Mouse (Mus musculus): ENCODE measurements around the gene Olfr347.

Olfr347 gene

DNA sequence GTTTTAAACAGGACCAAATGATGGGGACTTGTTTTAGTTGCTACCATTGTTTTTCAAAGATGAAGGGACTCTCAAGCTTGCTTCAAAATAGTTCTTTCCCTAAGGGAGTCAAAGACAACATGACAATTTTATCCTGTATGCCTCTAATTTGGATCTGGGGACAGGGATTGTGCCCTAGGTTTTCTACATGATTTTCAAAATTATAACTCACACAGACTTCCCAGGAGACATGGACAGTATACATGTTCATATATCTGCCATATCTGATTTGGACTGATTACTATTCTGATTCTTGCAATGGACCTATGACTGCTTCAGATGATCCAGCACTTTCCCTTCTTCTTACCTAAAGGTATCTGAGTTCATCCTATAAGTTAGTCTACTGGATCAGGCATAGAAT, at the start of gene Olfr347:
TSS of gene Olfr347 (plus strand) at position 301 of the 400 bp plus-strand sequence.
- no peak for DNase-seq (ENCODE audit: inconsistent age in 2 of 2, low spot score in 1 of 2)

DNA sequence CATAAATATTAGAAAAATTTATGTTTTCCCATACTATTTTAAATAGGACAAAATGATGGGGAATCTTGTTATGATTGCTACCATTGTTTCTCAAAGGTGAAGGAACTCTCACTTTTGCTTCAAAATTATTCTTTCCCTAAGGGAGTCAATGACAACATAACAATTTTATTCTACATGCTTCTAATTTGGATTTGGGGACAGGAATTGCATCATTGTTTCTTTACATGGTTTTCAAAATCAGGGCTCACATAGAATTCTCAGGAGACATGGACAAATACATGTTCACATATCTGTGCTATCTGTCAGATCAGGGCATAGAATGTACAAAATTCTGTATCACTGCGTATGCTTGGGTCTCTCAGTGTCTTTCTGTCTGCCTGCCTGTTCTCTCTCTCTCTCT, 46.2 kb upstream of the Olfr347 start, which contains the start of gene Olfr346:
TSS of gene Olfr346 (plus strand) at position 301 of the 400 bp plus-strand sequence.
- no peak for DNase-seq (ENCODE audit: inconsistent age in 2 of 2, low spot score in 1 of 2)

DNA sequence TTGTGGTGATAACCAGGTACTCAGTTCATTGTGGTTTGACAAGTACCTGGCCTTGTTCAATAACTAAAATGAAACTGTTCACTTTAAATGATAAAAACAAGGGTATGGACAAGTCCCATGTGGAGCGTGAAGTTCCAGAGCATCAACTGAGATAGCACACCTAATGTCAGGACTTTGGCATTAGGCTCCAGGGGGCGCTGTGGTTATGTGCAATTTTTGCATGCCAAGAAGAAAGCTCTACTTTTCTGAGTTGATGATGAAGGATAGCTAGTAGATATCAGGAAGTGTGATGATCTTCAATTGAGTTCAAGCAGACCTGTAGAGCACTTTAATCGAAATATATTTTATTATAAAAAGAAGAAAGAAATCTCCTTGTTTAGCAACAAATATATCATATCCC, 4.5 kb downstream of the Olfr347 start:
- peak in 1 of 2 experiments; percentile 26 for DNase-seq (ENCODE audit: inconsistent age in 2 of 2, low spot score in 1 of 2)

DNA sequence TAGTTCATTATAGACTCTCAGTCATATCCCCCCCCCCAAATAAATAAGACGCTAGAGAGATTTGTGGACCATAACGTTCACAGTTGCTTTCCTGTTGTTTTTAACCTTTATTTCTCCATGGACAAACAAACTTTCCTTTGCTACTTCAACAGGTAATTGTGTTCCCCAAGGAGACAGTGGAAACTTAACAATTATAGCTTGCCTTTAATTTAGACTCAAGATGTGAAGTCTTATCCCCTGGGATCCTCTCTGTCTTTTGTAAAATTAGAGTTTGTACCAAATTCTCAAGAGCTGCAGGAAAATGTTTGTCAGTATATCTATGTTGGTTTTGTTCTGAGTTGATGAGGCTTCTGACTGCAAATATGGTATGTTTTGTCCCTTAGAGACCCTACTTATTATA, 52.3 kb downstream of the Olfr347 start, which contains the start of gene Olfr348:
TSS of gene Olfr348 (plus strand) at position 301 of the 400 bp plus-strand sequence.
- DNase-seq (ENCODE audit: inconsistent age in 2 of 2, low spot score in 1 of 2) = no peak

Data from adrenal gland, adult (tissue).